Mouse (Mus musculus) megakaryocyte, embryonic 14.5 days (primary cell): ENCODE data around the gene Pak6. TPM values are rescaled to one million over a fixed set of nuclear protein-coding genes. Genes with fewer than 3 reads are reported as not detected.
"Not testable (repeated sequence)": the region's sequence is repeated elsewhere in the genome, so short reads cannot be mapped to it uniquely, and the experiment has no call there.

Experiments used
- H3K27me3 ChIP-seq: replicated peaks from 2 replicates; pipeline ENCODE3; 2012; ENCODE audit warnings: inconsistent platforms
- H3K36me3 ChIP-seq: replicated peaks from 2 replicates; pipeline ENCODE3; 2012; ENCODE audit warnings: low read length, inconsistent platforms, mixed read lengths
- H3K4me1 ChIP-seq: 2 replicates; pipeline ENCODE4 v1.6.1; 2012; ENCODE audit warnings: inconsistent platforms
- H3K4me3 ChIP-seq: replicated peaks from 2 replicates; pipeline ENCODE3; 2012; ENCODE audit warnings: moderate library complexity, mild to moderate bottlenecking, inconsistent platforms
- H3K9me3 ChIP-seq: 2 replicates; pipeline ENCODE4 v1.6.1; 2012; ENCODE audit warnings: inconsistent platforms
- FLI1 ChIP-seq: IDR thresholded peaks from 2 replicates; pipeline ENCODE4 v1.6.1; 2012; ENCODE audit warnings: low read length, inconsistent platforms, mixed read lengths
- GATA1 ChIP-seq: IDR thresholded peaks from 3 replicates; pipeline ENCODE4 v1.6.1; 2012; ENCODE audit warnings: mixed read lengths, low read length, inconsistent platforms, borderline replicate concordance
- polyA plus RNA-seq: library from polyadenylated mRNA; stranded (reverse); fragments of >175 nt; gene quantifications from 2 replicates; pipeline ENCODE4 v1.2.3, GENCODE M21; 2012; ENCODE audit warnings: low replicate concordance; ENCODE audit not compliant: insufficient read depth

Gene Pak6
- polyA plus RNA-seq, 1 experiment, result 8.5 TPM

- peaks cover 61% of the 10 kb centered on the region for H3K36me3 ChIP-seq
- TF ChIP-seq FLI1 (no peak), GATA1 (no peak)
- H3K4me1 ChIP-seq, result peaks cover 19% of the 10 kb centered on the region
- no peak overlapping the region for H3K4me3 ChIP-seq
- no peaks in the 10 kb centered on the region for H3K27me3 ChIP-seq
- H3K9me3 ChIP-seq, result no peaks in the 10 kb centered on the region
Observed at GRCm38 (mm10) chr2:118642431-118642830, 20.7 kb upstream of the Pak6 start.

GRCm38 (mm10) chr2:118642942-118643341 is 20.2 kb upstream of the Pak6 start:
- Histone ChIP-seq H3K36me3 (peaks cover 57% of the 10 kb centered on the region), H3K4me3 (no peak overlapping the region)
- no peak for TF ChIP-seq FLI1
- TF ChIP-seq GATA1, result no peak

GRCm38 (mm10) chr2:118646665-118647064 is 16.4 kb upstream of the Pak6 start:
- Histone ChIP-seq H3K9me3 (no peaks in the 10 kb centered on the region), H3K27me3 (no peaks in the 10 kb centered on the region), H3K4me1 (peaks cover 9% of the 10 kb centered on the region), H3K4me3 (no peak overlapping the region), H3K36me3 (peaks cover 21% of the 10 kb centered on the region)
- TF ChIP-seq FLI1 (no peak), GATA1 (no peak)

More at GRCm38 (mm10) chr2:118642942-118643341, 20.2 kb upstream of the Pak6 start:
- H3K4me1 ChIP-seq, result peaks cover 19% of the 10 kb centered on the region
- no peaks in the 10 kb centered on the region for H3K9me3 ChIP-seq
- no peaks in the 10 kb centered on the region for H3K27me3 ChIP-seq

- H3K9me3 ChIP-seq, H3K4me3 ChIP-seq, H3K4me1 ChIP-seq, H3K36me3 ChIP-seq, H3K27me3 ChIP-seq: not testable (repeated sequence)
Observed at GRCm38 (mm10) chr2:118650697-118651096, 12.4 kb upstream of the Pak6 start.

GRCm38 (mm10) chr2:118656688-118657281 is 6.3 kb upstream of the Pak6 start:
- TF ChIP-seq FLI1 (no peak), GATA1 (no peak)
- Histone ChIP-seq H3K9me3 (no peaks in the 10 kb centered on the region), H3K4me3 (no peak overlapping the region), H3K36me3 (no peaks in the 10 kb centered on the region), H3K4me1 (peaks cover 67% of the 10 kb centered on the region), H3K27me3 (peaks cover 8% of the 10 kb centered on the region)

GRCm38 (mm10) chr2:118658457-118658856 is 4.6 kb upstream of the Pak6 start:
- Histone ChIP-seq H3K4me3 (peak overlapping the region; percentile 62), H3K9me3 (no peaks in the 10 kb centered on the region), H3K36me3 (no peaks in the 10 kb centered on the region), H3K27me3 (no peaks in the 10 kb centered on the region), H3K4me1 (peaks cover 84% of the 10 kb centered on the region)
- no peak for TF ChIP-seq GATA1
- no peak for TF ChIP-seq FLI1

- Histone ChIP-seq H3K4me1 (peaks cover 90% of the 10 kb centered on the region), H3K9me3 (no peaks in the 10 kb centered on the region), H3K27me3 (peaks cover 4% of the 10 kb centered on the region), H3K4me3 (peak overlapping the region; percentile 92), H3K36me3 (no peaks in the 10 kb centered on the region)
- TF ChIP-seq GATA1, result no peak
- TF ChIP-seq FLI1, result no peak
Observed at GRCm38 (mm10) chr2:118659077-118659476, 4.0 kb upstream of the Pak6 start.

- Histone ChIP-seq H3K4me1 (peaks cover 90% of the 10 kb centered on the region), H3K4me3 (peak overlapping the region; percentile 92), H3K36me3 (no peaks in the 10 kb centered on the region), H3K9me3 (no peaks in the 10 kb centered on the region), H3K27me3 (peaks cover 6% of the 10 kb centered on the region)
- TF ChIP-seq GATA1, result no peak
- TF ChIP-seq FLI1, result no peak
Observed at GRCm38 (mm10) chr2:118659493-118659892, 3.6 kb upstream of the Pak6 start.

GRCm38 (mm10) chr2:118659998-118660452 is 3.1 kb upstream of the Pak6 start:
- H3K4me3 ChIP-seq, result peak overlapping the region; percentile 92
- peaks cover 93% of the 10 kb centered on the region for H3K4me1 ChIP-seq
- H3K9me3 ChIP-seq, result no peaks in the 10 kb centered on the region
- TF ChIP-seq FLI1 (no peak), GATA1 (peak; percentile 45; the same call in 1 of the 3 replicates)
- H3K27me3 ChIP-seq, result peaks cover 6% of the 10 kb centered on the region
- peaks cover 1% of the 10 kb centered on the region for H3K36me3 ChIP-seq

GRCm38 (mm10) chr2:118661891-118662290 is 1.2 kb upstream of the Pak6 start:
- H3K27me3 ChIP-seq, result peaks cover 9% of the 10 kb centered on the region
- H3K9me3 ChIP-seq, result no peaks in the 10 kb centered on the region
- H3K36me3 ChIP-seq, result peaks cover 17% of the 10 kb centered on the region
- TF ChIP-seq GATA1, result no peak
- TF ChIP-seq FLI1, result no peak
- peaks cover 93% of the 10 kb centered on the region for H3K4me1 ChIP-seq
- no peak overlapping the region for H3K4me3 ChIP-seq
